ENCODE assay signal across 8 mouse cellular contexts in genomic region chr2:37771618-37772285, GRCm38 (mm10). TPM values are rescaled to one million over a fixed set of nuclear protein-coding genes. Genes with fewer than 3 reads are reported as not detected.
DNase-seq lines count a peak whose midpoint lies in the region; ATAC-seq and TF ChIP-seq lines count a peak whose summit lies in the region.

No protein-coding gene starts in this region.

- H3K27me3 ChIP-seq in ES-Bruce4 (ENCODE audit: control insufficient read depth, insufficient read depth, low read length, poor library complexity, severe bottlenecking) = no peaks in the 10 kb centered on the region
- H3K27me3 ChIP-seq in forebrain, embryonic 14.5 days (replicated peaks; ENCODE audit: control insufficient read depth, insufficient read depth, low read length) = no peaks in the 10 kb centered on the region
- H3K27me3 ChIP-seq in neural tube, embryonic 15.5 days (replicated peaks) = peaks cover under 1% of the 10 kb centered on the region; the same call in 1 of the 2 replicates

- intact Hi-C loops in heart, postnatal 14 days (cut with DNase I) = loop anchor here (2.0 to 10.0 kb wide), 5 partner anchors 69 to 377 kb away; partner anchors contain the start of gene Strbp

- peak overlapping the region; percentile 19 for H3K9ac ChIP-seq in ES-Bruce4 (ENCODE audit: low read depth, poor library complexity, severe bottlenecking)
- H3K9ac ChIP-seq in forebrain, embryonic 14.5 days (ENCODE audit: low read length) = peak overlapping the region; percentile 61; the same call in 1 of the 2 replicates
- peak overlapping the region; percentile 29 for H3K9ac ChIP-seq in neural tube, embryonic 15.5 days (replicated peaks)

- H3K27ac ChIP-seq in ES-Bruce4 (ENCODE audit: insufficient read depth, low read length) = no peak overlapping the region
- H3K27ac ChIP-seq in forebrain, embryonic 14.5 days (ENCODE audit: low read depth, low read length) = no peak overlapping the region
- H3K27ac ChIP-seq in neural tube, embryonic 15.5 days (replicated peaks) = no peak overlapping the region

- peak; percentile 62 for ATAC-seq in cerebellum, adult (ENCODE audit: insufficient number of reproducible peaks, low FRiP score, low TSS enrichment)
- peak; percentile 56 for ATAC-seq in forebrain, embryonic 14.5 days
- peak; percentile 76 for ATAC-seq in neural tube, embryonic 15.5 days (ENCODE audit: low FRiP score)

- no peaks in the 10 kb centered on the region for H3K36me3 ChIP-seq in ES-Bruce4 (ENCODE audit: control insufficient read depth, insufficient read depth, low read length, poor library complexity, severe bottlenecking)
- H3K36me3 ChIP-seq in forebrain, embryonic 14.5 days (ENCODE audit: control insufficient read depth, insufficient read depth, low read length) = no peaks in the 10 kb centered on the region
- no peaks in the 10 kb centered on the region for H3K36me3 ChIP-seq in neural tube, embryonic 15.5 days

- TF ChIP-seq CTCF in ES-Bruce4 (IDR thresholded peaks at IDR 0.05; ENCODE audit: low read depth, low read length) = peak; percentile 44

- peak overlapping the region; percentile 74 for H3K4me3 ChIP-seq in ES-Bruce4 (ENCODE audit: low read depth, low read length)
- H3K4me3 ChIP-seq in forebrain, embryonic 14.5 days (ENCODE audit: low read depth, low read length) = peak overlapping the region; percentile 30
- H3K4me3 ChIP-seq in neural tube, embryonic 15.5 days (replicated peaks) = peak overlapping the region; percentile 40

- TF ChIP-seq POLR2A in ES-Bruce4 (IDR thresholded peaks at IDR 0.05; ENCODE audit: insufficient read depth, low read length) = no peak

- no peak for TF ChIP-seq EP300 in ES-Bruce4 (IDR thresholded peaks at IDR 0.05; ENCODE audit: insufficient read depth, low read depth, low read length)

- H3K4me1 ChIP-seq in ES-Bruce4 (ENCODE audit: control insufficient read depth, insufficient read depth, low read length) = peaks cover 7% of the 10 kb centered on the region
- peaks cover 13% of the 10 kb centered on the region for H3K4me1 ChIP-seq in forebrain, embryonic 14.5 days (ENCODE audit: control insufficient read depth, insufficient read depth, low read length)
- H3K4me1 ChIP-seq in neural tube, embryonic 15.5 days = peaks cover 48% of the 10 kb centered on the region

- 1% methylated on average over 18 of the region's 18 CpGs for WGBS in forebrain, embryonic 14.5 days
- under 1% methylated on average over 18 of the region's 18 CpGs for WGBS in neural tube, embryonic 15.5 days

- no peaks in the 10 kb centered on the region for H3K9me3 ChIP-seq in ES-Bruce4 (replicated peaks; ENCODE audit: control insufficient read depth, insufficient read depth, low read length, poor library complexity, severe bottlenecking)
- no peaks in the 10 kb centered on the region for H3K9me3 ChIP-seq in forebrain, embryonic 14.5 days (replicated peaks; ENCODE audit: control insufficient read depth, low read length)
- H3K9me3 ChIP-seq in neural tube, embryonic 15.5 days (replicated peaks) = no peaks in the 10 kb centered on the region

- DNase-seq in forebrain, embryonic 14.5 days (ENCODE audit: low spot score) = peak; percentile 96
- peak; percentile 82 to 87 for DNase-seq in heart, postnatal 14 days
- DNase-seq in layer of hippocampus, adult 11-12 months (ENCODE audit: low spot score) = peak; percentile 95
- peak; percentile 78 to 79 for DNase-seq in lung, adult 18-20 months
- peak; percentile 74 for DNase-seq in testis, postnatal 14 days (ENCODE audit: low spot score)

- H3K4me2 ChIP-seq in forebrain, embryonic 14.5 days (ENCODE audit: low read length) = peak overlapping the region; percentile 54
- H3K4me2 ChIP-seq in neural tube, embryonic 15.5 days = peak overlapping the region; percentile 60

RNA-seq across cellular contexts. Expression of gene Crb2, which starts 4.3 kb away (rescaled TPM):
- 1.0 and 2.1 TPM in 2 replicates for polyA plus RNA-seq in ES-Bruce4 (2011; ENCODE audit: insufficient read depth, insufficient read length, low read depth, missing spikeins)
- 4.0 and 4.2 TPM in 2 replicates for polyA plus RNA-seq in forebrain, embryonic 14.5 days (2014; fragmentation: Nextera tagmentation; extraction: Ambion mirVana)
- total RNA-seq in heart, postnatal 14 days (2021) = 1 to 10 TPM; 1.1 to 1.5 TPM
- polyA plus RNA-seq in neural tube, embryonic 15.5 days (2015; fragmentation: Nextera tagmentation; extraction: Ambion mirVana) = 2.5 and 2.6 TPM in 2 replicates
